Mouse (Mus musculus): Measurements from ENCODE around the gene Helq.

DNA sequence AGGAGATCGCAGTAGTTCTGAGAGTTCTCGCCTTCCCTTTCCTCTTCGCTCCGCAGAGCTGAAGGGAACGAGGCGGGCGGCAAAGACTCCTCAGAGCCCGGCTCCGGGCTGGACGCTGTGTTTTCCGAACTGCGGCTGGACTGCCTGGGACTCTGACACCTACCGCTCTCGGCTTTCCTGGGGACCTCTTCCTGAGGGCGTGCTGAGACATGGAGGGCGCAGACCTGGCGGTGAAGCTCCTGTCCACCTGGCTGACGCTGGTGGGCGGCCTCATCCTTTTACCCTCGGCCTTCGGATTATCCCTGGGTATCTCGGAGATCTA lies 48.2 kb upstream of the Helq start:
- no peak for TF ChIP-seq CTCF (IDR thresholded peaks at IDR 0.05; ENCODE audit: borderline replicate concordance, insufficient read depth, low read depth, low read length)
- TF ChIP-seq POLR2A (IDR thresholded peaks at IDR 0.05; ENCODE audit: borderline replicate concordance, insufficient read depth, low read length), result no peak
